Mouse (Mus musculus): ENCODE results near the gene Rplp2.
"Not testable (repeated sequence)": the region's sequence is repeated elsewhere in the genome, so short reads cannot be mapped to it uniquely, and the experiment has no call there.

Rplp2 gene

DNA sequence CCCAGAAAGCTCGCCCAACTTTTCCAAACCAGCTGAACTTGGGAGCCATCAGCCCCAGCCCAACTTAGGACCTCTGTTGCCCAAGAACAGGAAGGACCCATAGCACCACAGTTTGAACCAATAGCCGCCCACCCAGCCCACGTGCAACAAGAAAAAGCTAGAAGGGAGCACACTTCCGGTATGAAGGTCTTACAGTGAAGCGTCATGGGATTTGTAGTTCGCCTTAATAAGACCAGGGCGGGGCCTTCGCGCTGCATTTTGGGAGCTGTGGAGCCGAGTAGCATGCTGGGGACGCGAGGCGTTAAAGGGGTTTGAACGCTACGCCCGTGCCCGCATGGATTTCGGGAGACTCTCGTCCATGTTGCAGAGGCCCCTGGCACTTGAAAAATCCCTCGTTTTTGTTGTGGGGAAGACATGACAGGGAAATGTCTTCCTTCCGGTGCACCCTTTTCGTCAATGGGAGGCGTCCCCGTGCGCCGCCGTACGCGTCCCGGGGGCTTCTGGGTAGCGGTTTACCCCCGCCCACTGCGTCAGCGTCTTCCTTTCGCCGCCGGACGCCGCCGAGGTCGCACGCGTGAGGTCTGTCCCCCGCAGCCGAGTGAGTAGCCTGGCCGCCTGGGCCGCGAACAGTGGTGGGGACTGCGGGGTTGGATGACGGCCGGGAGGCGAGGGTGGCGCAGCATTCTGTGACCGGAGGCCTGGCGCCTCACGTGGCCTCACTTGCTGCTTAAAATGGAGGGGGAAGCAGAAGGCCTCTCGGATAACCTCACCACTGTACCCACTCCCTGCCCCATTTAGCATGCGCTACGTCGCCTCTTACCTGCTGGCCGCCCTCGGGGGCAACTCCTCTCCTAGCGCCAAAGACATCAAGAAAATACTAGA lies at the start of gene Rplp2:
TSS of gene Rplp2 (plus strand) at position 261 of the 882 bp plus-strand sequence.
- peak; percentile 93 for DNase-seq (ENCODE audit: low read depth, low spot score)
- Histone ChIP-seq H3K36me3 (ENCODE audit: control insufficient read depth, insufficient read depth, low read length, poor library complexity, severe bottlenecking) (peaks cover 11% of the 10 kb centered on the region), H3K27me3 (ENCODE audit: control insufficient read depth, insufficient read depth, low read length, poor library complexity, severe bottlenecking) (no peaks in the 10 kb centered on the region)

DNA sequence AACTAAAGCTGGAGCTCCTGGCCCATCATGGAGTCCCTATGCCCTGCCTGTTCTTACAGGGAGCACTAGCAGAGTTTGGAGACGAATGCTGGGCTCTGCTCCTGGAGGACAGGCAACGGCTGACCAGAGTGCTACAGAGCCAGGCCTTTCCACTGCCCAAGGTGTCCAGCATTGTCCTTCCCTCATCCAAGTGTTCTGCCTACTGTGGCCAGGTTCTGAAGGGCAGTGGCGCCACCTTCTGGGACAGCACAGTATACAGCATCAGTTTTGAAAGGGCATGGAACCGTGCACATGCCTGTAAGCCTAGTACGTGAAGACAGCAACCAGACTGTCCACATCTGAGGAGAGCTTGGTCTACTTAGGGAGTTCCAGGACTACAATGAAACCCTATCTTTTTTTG lies 43.9 kb upstream of the Rplp2 start:
- no peaks in the 10 kb centered on the region for H3K27me3 ChIP-seq (ENCODE audit: control insufficient read depth, insufficient read depth, low read length, poor library complexity, severe bottlenecking)
- peaks cover 23% of the 10 kb centered on the region for H3K36me3 ChIP-seq (ENCODE audit: control insufficient read depth, insufficient read depth, low read length, poor library complexity, severe bottlenecking)
- DNase-seq (ENCODE audit: low read depth, low spot score) = peak; percentile 76

DNA sequence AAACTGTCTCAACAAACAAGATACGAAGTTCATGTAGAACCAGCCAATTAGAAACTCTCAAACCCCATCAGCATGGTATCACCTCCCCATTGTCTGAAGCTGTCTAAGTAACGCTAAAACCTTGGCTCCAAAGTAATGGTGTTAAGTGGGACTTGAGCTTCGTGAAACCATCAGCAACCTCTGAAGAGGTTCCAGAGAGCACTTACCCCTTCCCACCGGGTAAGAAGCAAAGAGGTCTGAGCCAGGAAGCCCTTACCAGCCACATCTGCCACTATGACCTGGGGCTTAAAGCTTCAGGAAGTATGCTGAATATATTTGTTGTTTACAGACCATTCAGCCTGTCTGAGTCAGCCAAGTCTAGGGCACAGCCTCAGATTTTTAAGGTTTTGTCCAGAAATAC lies 41.7 kb upstream of the Rplp2 start:
- H3K36me3 ChIP-seq (ENCODE audit: control insufficient read depth, insufficient read depth, low read length, poor library complexity, severe bottlenecking) = peaks cover 14% of the 10 kb centered on the region; the same call in 1 of the 2 replicates

DNA sequence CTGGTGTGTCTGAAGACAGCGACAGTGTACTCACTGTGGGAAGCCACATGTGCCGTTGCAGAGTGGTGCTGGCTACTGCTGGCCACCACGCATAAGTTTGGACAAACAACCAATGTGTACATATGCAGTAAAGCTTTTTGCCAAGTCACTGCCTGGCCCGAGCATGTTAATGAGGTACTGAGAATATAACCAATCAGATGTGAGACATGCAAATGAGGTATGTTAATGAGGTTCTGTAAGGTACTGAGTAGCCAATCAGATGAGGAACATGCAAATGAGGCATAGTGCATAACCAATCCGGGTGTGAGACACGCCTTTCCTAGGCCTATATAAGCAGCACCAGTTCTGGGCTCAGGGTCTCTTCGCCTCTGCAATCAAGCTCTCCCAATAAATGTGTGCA lies 39.5 kb upstream of the Rplp2 start:
- H3K27me3 ChIP-seq (ENCODE audit: control insufficient read depth, insufficient read depth, low read length, poor library complexity, severe bottlenecking); H3K36me3 ChIP-seq (ENCODE audit: control insufficient read depth, insufficient read depth, low read length, poor library complexity, severe bottlenecking); DNase-seq (ENCODE audit: low read depth, low spot score): not testable (repeated sequence)

More for the DNA sequence above, 41.7 kb upstream of the Rplp2 start:
- no peaks in the 10 kb centered on the region for H3K27me3 ChIP-seq (ENCODE audit: control insufficient read depth, insufficient read depth, low read length, poor library complexity, severe bottlenecking)
- DNase-seq (ENCODE audit: low read depth, low spot score) = no peak

DNA sequence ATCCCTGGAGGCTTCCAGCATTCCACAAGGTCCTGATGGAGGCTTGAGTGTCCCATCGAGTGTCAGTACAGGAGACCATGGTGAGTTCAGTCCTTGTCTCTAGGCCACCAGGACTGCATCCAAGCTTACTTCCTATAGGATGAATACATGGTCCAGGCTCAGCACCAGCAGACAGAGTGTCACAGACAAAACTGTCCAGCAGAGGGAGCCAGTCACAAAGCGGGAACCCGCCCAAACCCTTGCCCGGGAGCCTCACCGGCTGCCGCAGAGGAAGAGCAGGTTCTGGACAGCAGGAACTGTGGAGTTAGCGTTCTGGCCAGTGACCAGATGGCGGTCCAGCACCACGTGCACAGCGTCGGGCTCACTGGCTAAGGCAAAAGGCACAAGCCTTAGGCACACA lies 38.3 kb upstream of the Rplp2 start:
- Histone ChIP-seq H3K27me3 (ENCODE audit: control insufficient read depth, insufficient read depth, low read length, poor library complexity, severe bottlenecking) (no peaks in the 10 kb centered on the region), H3K36me3 (ENCODE audit: control insufficient read depth, insufficient read depth, low read length, poor library complexity, severe bottlenecking) (no peaks in the 10 kb centered on the region)
- DNase-seq (ENCODE audit: low read depth, low spot score) = peak; percentile 87

DNA sequence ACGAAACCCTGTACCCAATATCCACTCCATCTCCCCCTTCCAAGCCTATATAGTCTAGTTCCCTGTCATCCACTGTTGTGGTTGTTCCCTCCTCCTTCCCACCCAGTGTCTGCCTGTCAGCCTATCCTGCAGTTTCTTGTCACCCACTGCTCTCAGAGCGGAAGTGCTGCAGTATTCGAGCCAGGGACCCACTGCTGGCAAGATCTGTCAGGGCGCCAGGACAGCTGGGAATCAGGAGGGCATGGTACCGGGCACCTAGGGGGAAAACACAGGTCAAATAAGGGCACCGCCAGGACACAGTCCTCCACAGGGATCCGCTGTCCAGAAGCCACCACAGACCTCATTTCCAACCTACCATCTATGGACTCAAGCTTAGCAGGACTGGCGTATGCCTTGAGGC lies 36.5 kb upstream of the Rplp2 start:
- DNase-seq (ENCODE audit: low read depth, low spot score) = no peak
- Histone ChIP-seq H3K36me3 (ENCODE audit: control insufficient read depth, insufficient read depth, low read length, poor library complexity, severe bottlenecking) (no peaks in the 10 kb centered on the region), H3K27me3 (ENCODE audit: control insufficient read depth, insufficient read depth, low read length, poor library complexity, severe bottlenecking) (no peaks in the 10 kb centered on the region)

DNA sequence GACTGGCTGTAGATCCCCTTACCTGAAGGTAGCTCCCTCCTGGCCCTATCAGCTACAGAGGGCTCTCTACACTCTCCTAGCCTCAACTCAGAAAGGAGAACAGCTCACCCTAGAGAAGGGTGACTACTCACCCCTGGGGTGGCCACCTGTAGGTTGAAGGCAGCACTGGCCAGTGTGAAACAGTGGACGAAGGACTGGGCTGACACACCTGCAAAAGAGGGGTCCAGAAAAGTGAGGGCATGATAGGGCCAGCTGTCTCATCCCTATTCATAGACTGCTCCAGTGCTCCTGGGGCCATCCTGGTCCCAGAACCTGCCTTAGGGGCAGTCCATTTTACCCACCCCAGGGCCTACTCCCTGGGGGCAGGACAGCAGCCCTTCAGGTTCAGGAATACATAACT lies 35.5 kb upstream of the Rplp2 start:
- no peaks in the 10 kb centered on the region for H3K36me3 ChIP-seq (ENCODE audit: control insufficient read depth, insufficient read depth, low read length, poor library complexity, severe bottlenecking)
- no peak for DNase-seq (ENCODE audit: low read depth, low spot score)
- H3K27me3 ChIP-seq (ENCODE audit: control insufficient read depth, insufficient read depth, low read length, poor library complexity, severe bottlenecking) = no peaks in the 10 kb centered on the region

DNA sequence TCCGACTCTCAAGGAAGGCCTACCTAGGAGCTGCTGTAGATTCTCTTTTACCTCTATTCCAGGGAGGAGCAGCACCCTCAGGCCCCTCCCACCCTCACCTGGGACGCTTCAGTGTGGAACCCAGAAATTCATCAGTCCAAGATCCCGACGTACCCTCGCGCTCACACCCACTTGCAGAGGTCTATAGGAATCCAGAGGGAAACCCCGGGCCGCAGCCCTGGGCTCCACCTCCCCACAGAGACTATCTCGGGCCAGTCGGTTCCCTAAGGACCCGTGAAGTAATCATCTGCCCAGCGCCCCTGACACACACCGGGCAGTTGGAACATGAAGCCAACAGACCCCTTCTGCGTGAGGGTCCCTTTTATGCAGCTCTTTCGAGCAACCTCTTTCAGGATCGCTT lies 33.8 kb upstream of the Rplp2 start:
- H3K27me3 ChIP-seq (ENCODE audit: control insufficient read depth, insufficient read depth, low read length, poor library complexity, severe bottlenecking) = no peaks in the 10 kb centered on the region
- no peaks in the 10 kb centered on the region for H3K36me3 ChIP-seq (ENCODE audit: control insufficient read depth, insufficient read depth, low read length, poor library complexity, severe bottlenecking)
- no peak for DNase-seq (ENCODE audit: low read depth, low spot score)

DNA sequence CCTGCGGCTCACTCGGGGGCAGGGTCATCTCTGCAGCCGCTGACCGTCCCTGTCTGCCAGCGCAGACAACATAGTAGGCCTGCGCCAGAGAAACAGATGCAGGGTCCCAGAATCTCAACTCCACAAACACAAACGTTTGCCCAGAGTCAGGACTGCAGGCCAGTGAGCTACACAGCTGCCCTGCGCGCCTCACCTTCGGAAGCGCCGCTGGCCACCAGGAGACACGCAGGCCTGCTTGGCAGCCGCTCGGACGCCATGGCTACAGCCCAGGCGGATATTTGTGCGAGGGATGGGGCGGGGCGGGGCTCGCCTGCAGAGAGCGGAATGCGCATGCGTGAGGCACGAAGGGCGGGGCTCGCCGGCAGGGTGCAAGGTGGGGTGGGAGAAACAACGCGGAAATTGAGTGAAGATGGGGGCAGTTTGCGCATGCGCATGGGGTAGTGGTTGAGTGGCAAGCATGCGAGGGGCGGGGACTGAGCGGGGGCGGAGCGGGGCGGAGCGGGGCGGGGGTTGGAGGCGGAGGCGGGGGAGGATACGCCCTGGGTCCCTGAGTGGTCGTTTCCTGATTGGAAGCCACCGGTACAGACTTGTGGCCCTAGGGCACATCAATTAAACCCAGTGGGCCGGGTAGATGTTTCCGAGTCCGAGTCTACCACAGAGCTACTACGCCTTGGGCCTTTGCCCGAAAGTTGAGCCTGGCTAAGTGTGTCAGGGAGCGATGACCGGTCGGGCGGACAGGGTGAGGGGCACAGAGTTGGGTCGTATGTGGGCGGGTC lies 33.2 kb upstream of the Rplp2 start, which contains the start of gene Gatd1:
TSS of gene Gatd1 (minus strand) at position 328 of the 776 bp plus-strand sequence.
- peak; percentile 100 for DNase-seq (ENCODE audit: low read depth, low spot score)
- H3K36me3 ChIP-seq (ENCODE audit: control insufficient read depth, insufficient read depth, low read length, poor library complexity, severe bottlenecking) = no peaks in the 10 kb centered on the region
- no peaks in the 10 kb centered on the region for H3K27me3 ChIP-seq (ENCODE audit: control insufficient read depth, insufficient read depth, low read length, poor library complexity, severe bottlenecking)

DNA sequence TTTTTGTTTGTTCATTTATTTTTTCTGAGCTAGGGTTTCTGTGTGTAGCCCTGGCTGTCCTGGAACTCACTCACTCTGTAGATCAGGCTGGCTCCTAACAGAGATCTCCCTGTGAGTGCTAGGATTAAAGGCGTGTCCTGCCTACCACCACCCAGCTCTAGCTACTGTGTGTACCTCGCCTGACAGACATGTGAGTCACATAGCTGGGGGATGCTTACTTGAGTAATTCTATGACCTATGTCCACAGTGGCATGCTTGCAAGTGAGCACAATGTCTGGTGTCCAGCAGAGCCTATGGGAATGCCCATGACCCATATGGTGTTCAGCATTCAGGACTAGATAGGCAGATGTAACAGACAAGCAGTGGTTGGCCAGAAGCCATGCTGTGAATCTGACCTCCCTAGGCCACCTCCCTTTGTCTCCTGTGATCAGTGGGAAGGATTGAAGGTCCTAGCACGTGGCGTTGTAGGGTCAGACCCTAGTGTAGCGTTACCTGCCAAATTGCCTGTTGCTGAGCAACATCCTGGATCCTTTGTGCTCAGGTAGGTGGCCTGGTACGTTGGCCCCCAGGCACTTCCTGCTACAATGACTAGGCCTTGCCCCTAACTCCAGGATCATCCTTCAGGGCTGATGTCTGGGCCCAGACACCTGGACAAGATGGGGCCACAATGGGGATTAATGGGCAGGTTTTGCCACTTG lies 30.9 kb upstream of the Rplp2 start:
- no peaks in the 10 kb centered on the region for H3K36me3 ChIP-seq (ENCODE audit: control insufficient read depth, insufficient read depth, low read length, poor library complexity, severe bottlenecking)
- no peaks in the 10 kb centered on the region for H3K27me3 ChIP-seq (ENCODE audit: control insufficient read depth, insufficient read depth, low read length, poor library complexity, severe bottlenecking)
- no peak for DNase-seq (ENCODE audit: low read depth, low spot score)

DNA sequence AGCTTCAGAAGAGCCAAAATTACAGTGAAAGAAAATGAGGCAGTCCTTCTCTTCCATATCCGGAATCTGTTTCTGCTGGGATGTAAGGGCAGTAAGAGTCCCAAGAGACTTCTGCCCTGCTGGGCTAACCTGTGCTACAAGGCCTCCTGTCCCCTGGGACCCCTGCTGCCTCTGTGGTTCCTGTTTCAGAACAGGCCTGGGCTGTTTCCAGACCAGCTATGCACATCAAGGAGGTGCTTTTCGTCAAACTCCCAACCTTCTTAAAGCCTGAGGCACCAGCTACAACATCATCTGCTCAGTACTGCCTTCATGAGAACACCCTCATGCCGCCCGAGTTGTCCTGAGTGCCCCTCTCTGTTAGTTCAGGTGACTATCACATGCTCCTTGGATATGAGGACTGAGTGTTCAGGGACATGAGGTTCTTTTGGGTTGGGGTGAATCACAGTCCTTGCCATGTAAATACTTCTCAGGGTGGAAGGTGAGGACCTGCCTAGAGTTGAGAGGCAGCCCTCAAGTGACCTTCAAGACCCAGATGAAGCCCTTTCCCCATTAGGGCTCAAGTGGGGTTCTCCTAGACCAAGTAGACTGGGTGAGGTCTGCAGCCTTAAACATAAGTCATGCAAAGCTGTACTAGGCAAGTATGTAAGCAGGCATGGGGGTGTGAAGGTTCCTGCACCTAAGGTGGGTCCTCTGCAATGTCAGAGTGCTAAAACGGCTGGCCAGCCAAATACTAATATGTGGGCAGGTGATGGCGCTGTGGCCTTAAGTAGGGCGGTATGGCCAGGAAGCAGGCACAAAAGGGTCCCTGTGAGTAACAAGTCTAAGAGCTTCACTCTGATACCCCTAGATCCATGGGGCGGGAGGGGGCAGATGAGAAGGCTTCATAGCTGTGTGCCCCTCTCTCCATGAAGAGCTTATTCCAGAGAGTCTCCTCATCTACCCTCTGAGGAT lies 29.2 kb upstream of the Rplp2 start:
- Histone ChIP-seq H3K27me3 (ENCODE audit: control insufficient read depth, insufficient read depth, low read length, poor library complexity, severe bottlenecking) (no peaks in the 10 kb centered on the region), H3K36me3 (ENCODE audit: control insufficient read depth, insufficient read depth, low read length, poor library complexity, severe bottlenecking) (no peaks in the 10 kb centered on the region)
- DNase-seq (ENCODE audit: low read depth, low spot score) = peak; percentile 51

DNA sequence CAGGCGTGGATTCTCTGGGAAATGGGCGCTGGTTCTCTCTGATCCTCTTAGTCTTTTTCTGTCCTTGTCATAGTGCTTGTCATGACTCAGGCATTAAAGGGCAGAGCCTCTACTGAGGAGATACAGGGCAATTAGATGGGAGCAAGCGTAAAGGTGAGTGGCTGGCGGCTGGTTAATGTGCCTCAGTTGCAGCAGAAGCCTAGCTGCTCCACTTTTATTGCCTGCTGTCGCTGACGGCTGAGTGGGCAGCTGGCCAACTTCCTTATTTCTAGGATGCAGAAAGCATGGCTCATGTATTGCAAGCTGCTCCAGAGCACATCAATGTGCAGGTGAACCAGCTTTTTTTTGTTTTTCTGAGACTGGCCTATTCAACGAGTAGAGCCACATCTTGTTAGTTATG lies 28.2 kb upstream of the Rplp2 start:
- Histone ChIP-seq H3K36me3 (ENCODE audit: control insufficient read depth, insufficient read depth, low read length, poor library complexity, severe bottlenecking) (no peaks in the 10 kb centered on the region), H3K27me3 (ENCODE audit: control insufficient read depth, insufficient read depth, low read length, poor library complexity, severe bottlenecking) (no peaks in the 10 kb centered on the region)
- DNase-seq (ENCODE audit: low read depth, low spot score) = no peak

DNA sequence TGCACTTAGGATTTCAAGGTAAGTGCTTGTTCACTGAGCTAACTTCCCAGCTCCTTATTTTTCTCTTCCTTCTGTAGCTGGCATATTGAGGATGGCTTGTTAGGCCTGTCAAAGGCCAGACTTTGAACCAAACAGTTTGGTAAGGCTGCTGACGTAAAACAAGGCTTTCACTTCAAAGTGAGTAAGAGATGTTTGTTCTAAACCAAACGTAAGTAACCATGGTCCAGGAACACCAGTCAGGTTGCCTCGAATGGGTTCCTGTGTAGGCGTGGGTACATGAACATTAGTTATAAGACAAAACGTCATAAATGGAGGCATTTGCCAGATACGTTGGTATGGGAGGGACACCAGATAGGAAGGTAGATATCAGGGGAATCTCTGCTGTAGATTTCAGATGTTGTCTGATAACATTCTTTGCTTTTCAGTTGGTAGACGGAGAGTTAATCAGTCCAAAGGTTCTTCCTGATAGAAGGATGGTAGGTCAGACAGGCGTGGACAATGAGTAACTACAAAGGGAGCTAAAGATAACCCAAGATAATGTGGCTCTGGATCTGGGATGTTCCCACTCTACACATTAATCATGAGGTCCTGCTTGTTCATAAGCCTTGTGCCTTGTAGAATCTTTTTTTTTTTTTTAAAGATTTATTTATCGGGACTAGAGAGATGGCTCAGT lies 27.0 kb upstream of the Rplp2 start:
- Histone ChIP-seq H3K36me3 (ENCODE audit: control insufficient read depth, insufficient read depth, low read length, poor library complexity, severe bottlenecking) (no peaks in the 10 kb centered on the region), H3K27me3 (ENCODE audit: control insufficient read depth, insufficient read depth, low read length, poor library complexity, severe bottlenecking) (no peaks in the 10 kb centered on the region)
- DNase-seq (ENCODE audit: low read depth, low spot score) = no peak
